Mouse (Mus musculus) embryo, embryonic 11.5 days (tissue): ENCODE measurements around the gene Rnf182.

Source experiments
- DNase-seq: peaks from one replicate; pipeline ENCODE4 v3.0.0-alpha.2; 2012; ENCODE audit warnings: low read depth, low spot score

The Rnf182 gene

DNA sequence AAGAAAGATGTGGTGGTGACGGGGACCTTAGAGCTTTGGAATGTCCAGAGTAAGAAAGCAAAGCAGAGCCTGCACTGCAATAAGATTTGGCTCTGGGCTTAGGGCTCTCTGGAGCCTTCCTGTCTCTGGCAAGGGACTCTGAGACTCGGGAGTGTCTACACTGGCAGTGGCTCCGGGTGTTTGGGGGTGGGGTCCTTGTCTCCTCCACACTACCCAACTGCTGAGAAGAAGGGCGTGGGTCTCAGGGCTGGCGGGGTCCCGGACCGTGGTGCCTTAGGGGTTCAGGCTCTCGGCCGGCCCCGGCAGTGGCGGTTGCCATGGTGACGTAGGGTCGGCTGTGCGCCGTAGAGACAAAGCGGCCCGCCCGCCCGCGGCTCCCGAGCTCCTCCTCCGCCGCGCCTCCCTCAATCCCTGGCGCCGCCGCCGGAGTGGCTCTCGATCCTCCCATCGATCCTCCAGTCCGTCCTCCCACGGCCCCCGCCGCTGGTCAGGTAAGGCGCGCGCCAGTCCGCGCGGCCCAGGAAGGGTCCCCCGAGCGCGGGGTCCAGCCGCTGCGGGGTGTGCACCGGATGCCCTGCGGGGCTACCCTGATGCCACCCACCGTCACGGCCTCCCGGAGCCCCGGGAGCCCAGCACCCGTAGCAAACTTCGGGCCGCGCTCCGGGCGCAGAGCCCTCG is at the start of gene Rnf182:
Gene Rnf182 (plus strand): TSS at position 134 of the 678 bp plus-strand sequence.
- peak; percentile 77 for DNase-seq

DNA sequence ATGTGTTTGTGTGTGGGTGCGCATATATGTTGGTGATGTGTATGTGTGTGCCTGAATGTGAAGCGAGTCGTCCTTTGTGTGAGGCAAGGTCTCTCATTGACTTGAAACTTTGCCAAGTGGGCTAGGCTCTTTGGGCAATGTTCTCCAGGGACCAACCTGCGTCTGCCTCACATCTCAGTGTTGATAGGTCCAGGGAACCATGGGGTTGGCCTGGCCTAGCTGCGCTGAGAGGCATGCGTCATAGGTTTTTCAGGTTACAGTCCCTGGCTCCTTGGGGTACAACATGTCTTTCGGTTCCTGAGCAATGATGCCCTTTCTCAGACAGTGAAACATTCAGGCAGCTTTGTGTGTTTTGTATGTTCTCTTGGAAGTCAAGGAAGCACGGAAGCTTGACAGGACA is 49.3 kb upstream of the Rnf182 start:
- DNase-seq, result no peak

DNA sequence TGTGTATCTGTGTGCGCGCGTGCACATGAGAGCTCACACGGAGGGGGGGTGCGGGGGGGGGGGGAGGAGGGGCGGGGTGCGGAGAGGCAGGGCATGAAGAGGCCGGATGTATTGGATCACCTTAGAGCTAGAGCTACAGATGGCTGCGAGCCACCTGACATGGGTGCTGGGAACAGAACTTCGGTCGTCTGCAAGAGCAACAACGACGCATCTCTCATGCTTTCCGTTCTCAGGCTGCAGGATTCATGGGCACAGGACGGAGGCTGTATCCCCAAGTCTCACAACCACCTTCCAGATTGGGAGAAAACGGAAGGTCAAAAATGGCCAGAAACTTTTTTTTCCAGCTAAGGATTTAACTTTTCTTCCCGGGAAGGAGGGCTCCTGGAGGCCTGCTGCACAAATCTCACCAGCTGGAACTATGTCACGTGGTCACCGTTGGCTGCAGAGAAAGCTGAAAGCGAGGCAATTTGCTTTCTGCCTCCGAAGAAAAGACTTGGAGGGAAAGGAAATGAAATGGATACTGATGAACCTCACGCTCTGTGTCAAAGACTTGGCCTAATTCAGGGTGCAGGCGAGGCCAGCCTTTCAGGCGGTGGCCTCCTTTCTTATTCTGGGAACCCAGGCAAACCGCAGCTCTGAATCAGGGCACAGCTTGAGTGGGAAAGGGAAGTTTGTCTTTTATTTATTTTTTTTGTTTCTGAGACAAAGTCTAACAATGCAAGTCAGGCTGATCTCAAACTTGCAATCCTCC is 48.2 kb upstream of the Rnf182 start:
- no peak for DNase-seq

DNA sequence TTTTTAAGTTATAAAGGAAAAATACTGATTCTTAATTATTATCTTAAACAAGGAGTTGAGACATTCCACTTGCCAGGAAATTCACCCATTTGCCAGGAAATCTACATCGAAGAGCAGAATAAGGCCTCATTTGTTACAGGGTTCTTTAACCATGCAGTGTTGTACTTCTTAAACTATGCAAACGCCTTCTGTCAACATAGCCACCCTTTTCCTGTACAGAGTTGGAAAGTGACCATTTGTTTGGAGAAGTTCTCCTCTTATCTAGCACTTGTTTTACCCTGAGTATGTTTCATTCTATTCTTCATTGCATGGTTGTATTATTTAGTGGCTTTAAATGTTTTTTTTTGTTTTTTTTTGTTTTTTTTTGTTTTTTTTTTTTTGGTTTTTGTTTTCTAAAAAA is 41.5 kb upstream of the Rnf182 start:
- DNase-seq, result no peak

DNA sequence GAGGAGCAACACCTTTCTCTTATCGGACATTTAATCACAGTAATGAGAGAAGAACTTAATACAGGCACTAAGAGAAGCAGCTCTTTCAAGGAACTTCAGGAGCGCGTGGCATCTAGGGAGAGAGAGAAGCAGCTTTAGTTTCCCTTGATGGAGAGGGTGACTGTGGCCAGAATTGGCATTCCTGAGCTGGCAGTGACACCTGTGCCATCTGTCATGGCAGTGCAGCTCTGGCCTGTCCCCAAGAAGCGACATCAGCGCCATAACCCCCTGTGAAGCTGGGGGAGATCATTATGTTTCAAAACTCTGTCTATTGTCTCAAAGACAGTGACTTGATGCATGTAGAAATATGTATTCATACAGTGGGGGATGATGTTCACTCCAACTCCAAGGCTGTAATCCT is 40.1 kb upstream of the Rnf182 start:
- DNase-seq, result no peak

DNA sequence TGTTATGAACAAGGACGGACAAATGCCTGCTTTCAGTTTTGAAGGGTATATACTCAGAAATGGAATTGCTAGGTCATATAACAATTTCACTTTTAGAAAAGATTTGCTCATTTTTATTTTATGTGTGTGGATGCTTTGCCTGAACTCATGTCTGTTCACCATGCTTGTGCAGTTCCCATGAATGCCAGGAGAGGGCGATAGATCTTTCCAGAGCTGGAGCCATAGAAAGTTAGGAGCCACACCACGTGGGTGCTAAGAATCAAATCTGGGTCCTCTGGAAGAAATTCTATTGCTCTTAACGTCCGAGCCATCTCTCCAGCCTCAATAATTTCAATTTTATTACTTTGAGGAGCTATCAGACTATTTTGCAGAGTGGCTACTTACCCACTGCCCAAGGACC is 38.3 kb upstream of the Rnf182 start:
- DNase-seq, result no peak

DNA sequence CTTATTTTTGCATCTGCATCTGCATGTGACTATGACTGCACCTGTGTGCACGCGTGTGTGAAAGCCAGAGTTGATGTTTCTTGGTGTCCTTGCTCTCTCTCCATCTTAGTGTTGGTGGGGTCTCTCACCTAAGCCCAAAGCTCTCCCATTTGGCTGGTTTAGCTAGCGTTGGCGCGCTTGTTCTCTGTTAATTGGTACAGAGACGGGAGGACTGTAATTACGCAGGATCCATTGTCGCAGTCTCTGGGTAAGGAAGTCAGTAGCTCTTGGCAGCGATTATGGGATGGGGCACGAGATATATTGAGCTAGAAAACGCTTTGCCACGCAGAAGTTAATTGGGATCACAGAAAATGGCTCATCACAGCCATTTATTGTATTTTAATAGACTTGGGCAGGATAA is 37.7 kb upstream of the Rnf182 start:
- DNase-seq, result no peak

DNA sequence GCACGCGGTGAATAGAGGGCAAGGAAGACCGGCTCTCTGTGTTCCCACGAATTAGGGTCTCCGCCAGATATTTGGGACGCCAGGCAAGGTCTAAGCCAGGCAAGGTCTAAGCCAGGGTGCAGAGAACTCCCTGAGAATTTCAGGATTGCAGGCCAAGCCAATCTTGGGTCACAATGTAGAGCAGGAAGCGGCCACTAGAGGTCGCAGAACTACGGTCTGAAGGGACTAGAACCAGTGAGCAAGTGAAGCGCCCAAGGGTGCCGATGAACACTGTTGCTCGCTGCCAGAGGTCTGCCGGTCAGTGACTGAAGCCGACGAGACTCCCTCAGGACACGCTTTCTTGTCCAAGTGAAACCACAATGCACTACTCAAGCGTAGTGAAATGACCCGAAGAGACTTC is 35.8 kb upstream of the Rnf182 start:
- DNase-seq, result peak; percentile 41

DNA sequence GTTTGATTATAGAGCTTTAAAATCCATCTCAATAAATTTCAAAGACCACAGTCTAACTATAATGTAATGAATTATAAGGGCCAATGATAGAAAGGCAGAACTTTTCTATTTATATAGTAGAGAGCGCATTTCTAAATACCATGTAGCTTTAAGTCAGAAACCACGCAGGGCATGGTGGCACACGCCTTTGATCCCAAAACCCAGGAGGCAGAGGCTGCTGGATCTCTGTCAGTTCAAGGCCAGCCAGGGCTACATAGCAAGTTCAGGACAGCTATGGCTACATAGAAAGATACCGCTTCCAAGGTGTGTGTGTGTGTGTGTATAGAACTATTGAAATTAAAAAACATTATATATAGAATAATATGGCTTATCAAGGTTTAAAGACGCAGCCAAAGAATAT is 34.8 kb upstream of the Rnf182 start:
- DNase-seq, result no peak

DNA sequence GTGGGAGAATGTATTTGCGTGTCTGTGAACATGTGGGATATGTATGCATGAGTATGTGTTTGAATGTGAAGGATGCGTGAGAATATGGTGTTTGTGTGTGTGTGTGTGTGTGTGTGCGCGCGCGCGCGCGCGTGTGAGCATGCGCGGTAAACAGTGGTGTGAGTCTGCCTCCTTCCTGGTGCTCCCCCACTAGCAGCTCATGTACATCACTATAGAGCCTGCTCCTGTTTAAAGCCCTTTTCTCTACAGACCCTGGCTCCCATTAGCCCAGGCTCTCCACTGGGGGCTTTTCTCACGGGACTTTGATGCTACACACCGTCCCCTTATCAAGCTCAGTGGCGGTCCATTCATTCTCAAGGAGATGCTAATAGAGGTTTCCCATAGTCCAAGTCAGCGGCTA is 32.5 kb upstream of the Rnf182 start:
- no peak for DNase-seq

DNA sequence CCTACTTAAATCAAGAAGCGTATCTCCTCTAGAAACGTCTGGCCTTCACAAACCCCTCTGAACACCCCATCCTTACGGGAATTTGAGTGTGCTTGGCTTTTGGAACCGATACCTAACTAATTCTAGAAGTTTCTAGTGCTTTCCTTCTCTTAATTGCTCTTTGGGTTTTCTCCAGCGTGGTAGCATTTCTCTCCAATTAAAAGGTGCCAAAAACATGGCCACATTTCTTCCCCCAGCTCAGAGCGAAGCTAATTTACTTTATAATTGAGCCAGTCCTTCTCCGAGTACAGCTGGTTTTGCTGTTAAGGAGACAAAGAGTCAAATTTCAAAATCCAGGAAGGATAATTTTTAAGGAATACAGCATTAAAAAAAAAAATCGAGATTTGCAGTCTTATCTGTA is 32.0 kb upstream of the Rnf182 start:
- DNase-seq, result no peak

DNA sequence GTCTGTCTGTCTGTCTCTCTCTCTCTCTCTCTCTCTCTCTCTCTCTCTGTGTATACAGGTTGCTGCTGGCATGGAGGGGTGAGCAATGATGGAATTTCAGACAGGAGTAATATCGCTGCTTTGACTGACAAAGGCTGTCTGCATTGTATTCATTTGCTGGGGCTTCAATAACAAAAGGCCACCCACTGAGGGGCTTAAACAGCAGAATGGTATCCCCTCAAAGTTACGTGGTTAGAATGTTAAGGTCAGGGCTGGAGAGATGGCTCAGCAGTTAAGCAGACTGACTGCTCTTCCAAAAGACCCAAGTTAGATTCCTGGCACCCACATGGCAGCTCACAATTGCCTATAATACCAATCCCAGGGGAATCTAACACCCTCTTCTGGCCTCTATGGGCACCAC is 30.2 kb upstream of the Rnf182 start:
- DNase-seq, result no peak

DNA sequence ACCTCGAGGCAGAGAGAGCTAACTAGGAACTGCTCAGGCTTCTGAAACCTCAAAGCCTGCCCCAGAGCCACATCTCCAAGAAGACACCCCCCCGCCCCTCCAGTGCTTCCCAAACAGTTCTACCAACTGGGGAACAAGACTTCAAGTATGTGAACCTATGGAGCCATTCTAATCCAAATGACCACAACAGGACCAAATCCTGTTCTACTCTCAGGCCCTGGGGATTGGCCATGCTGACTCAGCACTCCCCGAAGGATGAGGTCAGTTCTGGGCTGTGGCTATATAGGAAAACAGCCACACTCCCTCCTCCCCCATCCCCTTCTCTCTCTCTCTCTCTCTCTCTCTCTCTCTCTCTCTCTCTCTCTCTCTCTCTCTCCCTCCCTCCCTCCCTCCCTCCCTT is 28.5 kb upstream of the Rnf182 start:
- DNase-seq, result no peak

DNA sequence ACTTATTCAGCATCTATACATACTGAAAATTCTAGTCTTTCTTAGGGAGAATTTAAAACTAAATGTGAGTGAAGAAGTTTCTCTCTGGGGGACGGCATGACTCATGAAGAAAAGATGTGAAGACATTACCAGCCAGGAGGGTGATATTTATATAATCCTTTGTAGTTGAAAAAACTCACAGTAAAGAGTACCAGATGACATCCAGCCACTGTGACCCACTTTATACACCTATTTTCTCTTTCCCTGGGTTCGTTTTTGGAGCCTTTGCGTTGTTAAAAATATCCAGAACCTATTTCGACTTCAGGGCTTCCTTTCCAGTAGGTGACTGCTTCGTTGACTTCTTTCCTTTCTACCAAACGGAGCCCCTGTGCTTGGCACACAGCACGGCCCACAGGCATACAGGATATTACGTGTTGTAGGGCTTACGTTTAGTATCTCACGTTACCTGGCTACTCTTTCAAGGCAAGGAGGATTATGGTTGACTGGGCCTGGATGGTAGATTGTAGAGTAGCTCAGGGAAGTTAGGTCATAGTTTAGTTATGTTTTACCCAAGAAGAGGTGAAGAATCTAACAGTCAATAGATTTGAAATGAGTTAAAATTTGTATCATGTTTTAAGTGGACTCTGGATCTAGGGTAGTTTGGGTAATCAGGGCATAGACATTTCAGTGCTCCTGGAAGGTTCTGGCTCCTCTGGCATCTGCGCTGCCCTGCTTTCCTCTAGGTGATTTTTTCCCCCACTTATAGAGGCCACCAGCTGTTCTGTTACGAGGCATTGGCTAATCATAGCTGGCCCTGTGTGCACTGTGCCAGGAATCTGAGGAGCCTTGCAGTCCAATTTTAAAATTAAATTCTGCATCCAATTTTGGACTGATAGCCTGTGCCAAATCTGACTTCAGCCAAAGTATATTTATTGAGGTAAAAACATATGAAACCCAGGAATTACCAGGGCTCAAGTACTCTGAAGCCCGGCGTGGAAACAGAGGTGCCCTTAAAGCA is 27.4 kb upstream of the Rnf182 start:
- DNase-seq, result no peak

DNA sequence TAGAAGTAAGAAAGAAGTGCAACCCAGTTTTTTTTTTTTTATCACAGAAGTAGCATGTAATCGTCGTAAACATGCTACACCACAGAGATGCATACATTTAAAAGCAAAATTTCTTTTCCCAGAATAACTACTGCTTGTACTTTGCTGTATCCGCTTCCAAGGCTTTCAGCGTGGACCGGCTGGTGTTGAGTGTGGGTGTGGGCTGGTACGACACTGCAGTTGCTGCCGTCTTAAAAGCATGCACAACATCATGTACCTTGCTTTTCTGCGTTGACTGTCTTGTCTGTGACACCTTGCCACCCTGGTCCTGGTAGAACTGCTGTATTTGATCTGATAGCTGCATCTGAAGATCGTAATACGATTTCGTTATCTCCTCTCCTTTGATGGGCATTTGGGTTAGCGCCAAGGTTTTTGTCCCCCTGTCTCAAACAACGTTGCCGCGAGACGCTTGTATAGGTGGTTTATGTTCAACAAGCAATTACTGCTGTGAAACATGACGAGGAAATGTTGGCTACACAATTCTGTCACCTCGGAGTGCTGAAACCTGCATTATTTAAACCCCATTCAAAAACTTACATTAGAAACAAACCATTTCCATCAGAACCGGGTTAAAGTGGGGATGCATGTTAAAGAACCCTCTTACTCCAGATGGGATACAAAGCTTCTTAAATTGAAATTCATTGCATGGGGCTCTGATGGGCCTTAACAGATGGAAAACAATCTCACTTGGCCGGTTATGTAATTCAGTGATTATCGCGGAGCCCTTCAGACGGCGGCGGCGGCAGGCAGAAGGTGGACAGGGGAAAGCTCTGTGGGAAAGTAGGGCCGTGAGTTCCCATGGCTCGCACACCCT is 23.5 kb upstream of the Rnf182 start:
- DNase-seq, result no peak

DNA sequence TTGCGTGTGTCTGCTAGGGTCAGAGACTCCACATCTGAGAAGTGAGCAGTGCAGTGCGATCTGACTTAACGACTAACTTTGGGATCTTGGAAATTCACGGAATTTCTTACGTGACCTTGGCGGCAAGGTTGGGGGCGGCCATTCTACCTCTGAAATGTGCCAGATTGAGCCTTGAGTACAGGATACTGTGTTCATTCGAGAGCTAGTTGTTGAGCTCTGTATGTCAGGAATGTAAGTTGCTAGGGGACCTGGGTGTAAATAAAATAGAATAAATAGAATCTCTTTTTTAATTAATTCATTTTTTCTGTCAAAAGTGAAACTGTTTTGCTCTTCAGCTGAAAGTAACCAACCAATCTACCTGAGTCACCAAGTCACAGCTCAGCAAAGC is 22.8 kb upstream of the Rnf182 start:
- no peak for DNase-seq

DNA sequence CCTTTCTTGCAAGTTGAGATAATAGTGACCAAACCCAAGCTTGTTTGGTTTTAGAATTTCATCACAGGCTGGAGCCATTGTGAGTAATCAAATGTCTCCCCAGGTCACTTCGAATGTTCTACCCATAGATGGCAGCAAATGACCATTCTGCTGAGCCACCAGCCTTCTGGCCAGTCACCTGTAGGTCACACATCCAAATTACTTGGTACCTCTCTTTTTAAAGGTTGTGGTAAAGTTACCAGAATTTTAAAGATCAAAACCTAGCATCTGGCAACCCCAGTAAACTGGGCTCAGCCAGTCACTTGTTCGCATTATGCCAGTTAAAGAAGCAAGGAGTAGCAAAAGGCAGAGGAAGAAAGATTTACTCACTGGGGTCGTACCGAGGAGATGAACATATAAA is 19.6 kb upstream of the Rnf182 start:
- peak; percentile 35 for DNase-seq

DNA sequence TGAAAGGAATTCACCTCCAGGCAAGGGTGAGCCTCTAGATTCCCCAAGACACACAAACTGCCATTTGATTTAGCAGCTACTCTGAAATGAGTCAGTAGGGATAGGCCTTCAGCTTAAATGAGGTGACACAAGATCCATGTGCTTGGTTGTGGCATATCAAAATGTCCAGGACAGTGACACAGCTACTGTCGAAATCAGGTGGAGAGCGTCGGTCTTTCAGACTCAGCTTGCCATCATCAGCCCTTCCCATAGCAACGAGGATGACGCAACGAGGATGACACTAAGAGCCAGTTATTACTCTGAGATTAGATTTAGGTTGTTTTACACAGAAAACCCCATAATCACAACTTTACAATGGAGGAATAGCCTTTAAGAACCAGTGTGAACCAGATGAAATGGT is 14.5 kb upstream of the Rnf182 start:
- no peak for DNase-seq

DNA sequence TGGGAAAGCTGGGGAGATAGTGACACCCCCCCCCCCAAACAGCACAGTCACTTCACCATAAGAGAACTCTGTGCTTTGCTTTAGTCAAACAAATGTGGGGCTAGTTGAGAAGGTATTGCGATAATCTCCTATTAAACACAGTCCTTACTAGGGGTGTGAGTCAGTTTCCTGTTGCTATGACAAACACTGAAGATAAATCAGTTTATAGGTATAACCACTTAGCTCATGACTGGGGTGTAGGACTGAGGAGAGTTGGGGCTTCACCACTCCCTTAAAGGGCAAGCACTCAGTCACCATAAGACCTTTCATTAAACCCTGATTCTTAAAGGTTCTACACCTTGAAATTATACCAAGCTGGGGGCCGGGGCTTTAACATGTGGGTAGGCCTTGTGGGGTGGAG is 13.1 kb upstream of the Rnf182 start:
- DNase-seq, result no peak

DNA sequence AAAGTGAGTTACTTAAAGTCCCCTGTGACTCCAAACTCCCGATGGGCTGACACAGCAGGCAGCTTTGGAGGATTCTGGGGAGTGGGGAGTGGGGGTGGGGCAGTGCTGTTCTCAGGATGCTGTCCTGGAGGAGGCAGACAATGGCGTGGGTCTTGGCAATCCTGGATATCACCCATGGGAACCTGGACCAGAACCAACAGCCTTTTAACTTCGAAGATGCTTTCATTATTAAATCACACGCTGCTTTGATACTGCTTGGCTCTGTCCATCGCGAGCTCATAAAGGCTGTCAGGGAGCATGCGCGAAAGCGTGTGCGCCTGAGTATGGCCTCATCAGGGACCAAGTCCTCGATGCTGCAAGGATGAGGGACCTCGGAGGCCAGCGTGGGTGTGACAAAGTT is 12.5 kb upstream of the Rnf182 start:
- DNase-seq, result no peak

DNA sequence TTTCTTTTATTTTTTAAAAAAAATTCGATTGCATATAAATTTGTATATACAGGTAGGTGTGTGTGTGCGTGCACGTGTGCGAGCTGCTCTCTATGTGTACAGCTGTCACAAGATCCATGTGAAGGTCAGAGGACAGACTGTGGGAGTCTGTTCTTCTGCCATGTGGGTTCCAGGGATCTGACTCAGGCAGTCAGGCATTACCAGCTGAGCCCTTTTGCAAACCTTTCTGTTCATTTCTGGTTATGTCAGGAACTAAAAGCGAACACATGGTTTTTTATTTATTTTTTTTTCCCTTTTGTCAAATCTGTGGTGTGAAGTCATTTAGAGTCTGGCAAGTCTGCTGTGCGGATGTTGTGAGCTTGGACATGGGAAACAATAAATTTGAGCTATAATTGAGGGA is 6.7 kb upstream of the Rnf182 start:
- no peak for DNase-seq
